Mouse (Mus musculus) MEL-GATA-1-ER (cell line): Measurements from ENCODE around the gene Gm5089.

ENCODE experiments used
- DNase-seq: peaks from one replicate; pipeline ENCODE4 v3.0.0-alpha.2; 2012; ENCODE audit warnings: low read depth; ENCODE audit errors: extremely low read depth

Gene Gm5089

GRCm38 (mm10) chr14:122450496-122451382 is at the start of gene Gm5089:
TSS of gene Gm5089 (minus strand) at chr14:122451115.
- no peak for DNase-seq

DNA sequence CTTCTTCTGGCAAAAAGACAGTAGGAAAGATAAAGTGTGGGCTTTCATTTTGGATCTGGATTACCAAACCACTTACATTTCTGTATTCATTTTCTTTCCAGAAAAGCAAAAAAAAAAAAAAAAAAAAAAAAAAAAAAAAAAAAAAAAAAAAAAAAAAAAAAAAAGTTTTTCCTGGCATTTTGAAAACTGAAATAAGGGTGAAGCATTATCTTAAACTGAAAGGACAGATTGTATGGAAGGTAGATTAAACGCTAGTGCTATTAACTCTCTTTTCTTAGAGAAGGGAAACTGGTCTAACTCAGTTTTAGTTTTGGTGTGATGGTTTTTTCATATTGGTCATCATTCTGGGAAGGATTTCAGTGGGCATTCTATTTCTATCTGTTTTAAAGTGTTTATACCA is 41.1 kb upstream of the Gm5089 start:
- DNase-seq: no peak

DNA sequence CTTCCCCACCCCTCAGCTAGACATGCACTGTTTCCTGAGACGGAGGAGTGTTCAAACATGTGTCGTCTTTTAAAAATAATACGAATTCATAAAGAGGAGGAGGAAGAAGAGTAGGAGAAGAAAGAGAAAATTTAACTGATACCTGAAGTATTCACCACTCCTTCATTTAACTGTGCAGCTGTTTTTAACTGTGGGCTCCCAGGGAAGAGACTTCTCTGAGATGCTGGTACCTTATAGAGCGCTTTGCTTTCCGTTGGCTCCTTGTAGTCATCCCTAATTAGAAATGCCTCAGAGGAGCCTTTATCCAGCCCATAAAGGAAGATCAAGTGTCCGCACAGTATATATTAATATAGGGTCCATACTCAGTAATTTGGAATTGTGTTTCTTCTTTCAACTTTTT is 40.6 kb upstream of the Gm5089 start:
- no peak for DNase-seq

DNA sequence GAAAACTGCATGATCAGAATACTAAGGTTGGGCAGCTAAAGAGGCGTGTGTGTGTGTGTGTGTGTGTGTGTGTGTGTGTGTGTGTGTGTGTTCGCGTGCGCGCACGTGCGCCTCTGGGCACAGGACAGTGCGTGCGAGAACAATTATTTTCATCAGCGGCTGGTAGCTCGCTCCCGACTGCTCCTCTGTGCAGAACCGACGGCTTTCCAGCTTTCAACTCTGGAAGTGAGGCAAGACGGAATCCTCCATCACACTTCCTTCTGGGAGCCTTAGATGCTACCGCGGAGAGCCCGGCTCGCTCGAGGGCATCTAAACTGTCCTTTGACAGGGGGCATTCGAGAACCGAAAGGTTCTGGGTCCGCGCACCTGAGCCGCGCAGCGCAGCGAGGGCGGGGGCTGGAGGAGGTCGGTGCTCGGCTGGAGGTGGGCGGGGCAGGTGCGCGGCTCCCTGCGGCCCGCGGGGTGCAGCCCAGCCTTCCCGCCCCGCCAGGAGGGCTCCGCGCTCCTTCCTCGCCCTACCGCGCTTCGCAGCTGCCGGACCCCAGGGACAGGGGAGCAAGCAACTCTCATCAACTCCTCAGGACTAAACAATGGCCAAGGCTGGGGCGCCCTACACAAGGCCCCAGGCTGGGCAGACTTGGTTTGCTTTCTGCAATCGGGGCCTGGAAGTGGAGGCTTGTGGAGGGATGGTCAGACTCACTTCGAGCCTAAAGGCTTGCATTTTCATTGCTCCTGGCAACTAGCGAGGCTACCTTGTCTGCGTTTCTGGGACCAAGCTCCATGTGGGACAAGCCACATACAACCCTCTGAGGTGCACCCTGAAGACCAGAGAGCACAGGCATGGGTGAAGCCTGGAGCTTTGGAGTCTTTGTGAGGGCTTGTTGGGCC is 39.8 kb upstream of the Gm5089 start, which contains the start of gene Gm10837:
Gm10837 (plus strand) TSS at position 146 of the 888 bp plus-strand sequence.
- DNase-seq: no peak

DNA sequence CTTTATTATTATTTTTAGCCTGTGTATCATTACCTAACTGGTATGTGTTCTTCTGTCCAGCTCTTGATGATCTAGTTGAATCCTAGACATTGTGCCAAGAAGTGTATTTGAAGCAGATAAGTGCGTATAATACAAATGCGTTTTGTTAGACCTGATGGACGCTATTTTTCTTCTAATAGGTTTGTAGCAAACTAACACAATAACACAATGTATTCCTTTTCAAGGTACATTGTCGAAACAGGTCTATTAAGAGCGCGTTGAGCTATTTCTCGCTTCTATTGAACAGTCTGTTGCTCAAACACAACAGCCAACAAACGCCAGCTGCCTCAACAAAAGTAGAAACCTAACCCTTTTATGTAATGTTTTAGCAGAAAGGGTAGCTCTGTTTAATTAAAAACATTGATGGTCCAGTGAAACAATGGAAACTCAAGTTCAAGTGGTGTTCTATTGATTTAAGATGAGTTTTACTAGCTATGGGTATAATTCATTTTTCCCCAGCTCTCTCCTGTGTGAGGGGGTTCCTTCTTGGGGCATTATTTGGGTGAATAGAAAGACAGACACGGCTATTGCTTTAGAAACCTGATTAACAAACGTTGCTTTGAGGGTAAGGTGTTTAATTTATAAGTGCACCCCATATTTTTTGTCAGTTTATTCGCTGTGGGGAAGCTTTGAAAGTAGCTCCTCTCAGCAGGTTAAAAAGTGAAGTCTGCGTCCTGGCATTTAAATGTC is 38.9 kb upstream of the Gm5089 start:
- DNase-seq: no peak

DNA sequence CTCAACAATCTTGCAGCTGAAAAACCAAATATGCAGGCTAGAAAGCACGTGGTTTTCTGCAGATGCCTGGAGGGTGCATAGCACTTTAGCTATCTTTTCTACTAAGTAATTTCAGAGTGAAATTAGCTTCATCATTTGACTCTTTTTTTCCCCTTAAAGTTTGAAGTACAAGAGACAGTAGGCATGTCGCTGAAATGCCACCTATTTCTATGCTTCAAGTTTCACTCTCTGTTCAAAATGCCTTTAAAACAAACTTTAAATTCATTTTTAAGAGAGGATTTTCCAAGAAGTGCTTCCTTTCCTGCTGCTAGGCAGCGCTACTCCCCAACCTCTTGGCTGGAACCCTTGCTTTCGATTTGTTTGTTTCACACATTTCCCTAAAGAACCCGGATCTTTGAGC is 38.1 kb upstream of the Gm5089 start:
- no peak for DNase-seq

- no peak for DNase-seq
Observed at GRCm38 (mm10) chr14:122487366-122487765, 36.5 kb upstream of the Gm5089 start.

DNA sequence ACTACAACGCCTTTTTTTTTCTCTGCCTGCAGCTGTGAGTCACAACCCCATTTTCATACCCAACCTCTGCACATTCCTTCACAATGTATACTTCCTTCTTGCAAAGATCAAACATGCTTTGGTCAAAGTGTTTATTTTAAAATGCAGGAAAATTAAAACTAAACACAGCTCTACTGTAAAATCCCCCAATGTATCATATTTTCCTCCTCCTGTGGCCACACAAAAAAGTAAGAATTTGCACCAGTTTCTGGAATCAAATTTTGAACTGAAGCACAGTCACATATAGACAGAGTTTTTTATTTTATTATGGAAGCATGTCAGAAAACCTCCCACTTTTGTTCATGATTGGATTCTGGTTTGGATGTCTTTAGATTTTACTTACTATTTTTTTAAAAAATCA is 35.7 kb upstream of the Gm5089 start:
- no peak for DNase-seq

DNA sequence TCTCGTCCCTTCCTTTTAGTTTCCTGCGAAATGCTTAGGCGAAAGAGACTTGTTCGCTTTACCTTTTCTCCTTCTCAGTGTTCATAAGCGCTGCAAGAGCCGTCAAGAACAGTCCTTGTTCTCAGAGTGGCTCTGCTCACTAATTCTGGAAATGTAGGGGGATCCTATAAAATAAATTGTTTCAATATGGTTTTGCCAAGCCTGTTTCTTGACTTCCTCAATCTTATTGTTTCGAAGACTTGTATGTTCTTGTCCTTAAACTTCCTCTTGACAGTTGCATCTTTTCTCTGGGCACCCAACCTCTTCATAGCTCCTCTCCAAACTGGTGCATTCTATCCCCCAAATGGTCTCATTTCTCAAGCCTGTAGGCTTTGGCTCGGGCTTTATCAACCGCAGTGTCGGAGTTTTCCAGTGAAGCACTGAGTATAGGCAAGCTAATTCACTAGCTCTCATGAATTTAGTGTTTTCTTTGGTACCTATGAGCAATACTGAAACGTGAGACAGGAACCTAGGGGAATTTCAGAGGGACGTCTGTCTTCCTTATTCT is 34.8 kb upstream of the Gm5089 start:
- DNase-seq: no peak

- DNase-seq: no peak
Observed at GRCm38 (mm10) chr14:122484844-122485551, 34.1 kb upstream of the Gm5089 start.

GRCm38 (mm10) chr14:122484458-122484843 is 33.5 kb upstream of the Gm5089 start:
- no peak for DNase-seq

DNA sequence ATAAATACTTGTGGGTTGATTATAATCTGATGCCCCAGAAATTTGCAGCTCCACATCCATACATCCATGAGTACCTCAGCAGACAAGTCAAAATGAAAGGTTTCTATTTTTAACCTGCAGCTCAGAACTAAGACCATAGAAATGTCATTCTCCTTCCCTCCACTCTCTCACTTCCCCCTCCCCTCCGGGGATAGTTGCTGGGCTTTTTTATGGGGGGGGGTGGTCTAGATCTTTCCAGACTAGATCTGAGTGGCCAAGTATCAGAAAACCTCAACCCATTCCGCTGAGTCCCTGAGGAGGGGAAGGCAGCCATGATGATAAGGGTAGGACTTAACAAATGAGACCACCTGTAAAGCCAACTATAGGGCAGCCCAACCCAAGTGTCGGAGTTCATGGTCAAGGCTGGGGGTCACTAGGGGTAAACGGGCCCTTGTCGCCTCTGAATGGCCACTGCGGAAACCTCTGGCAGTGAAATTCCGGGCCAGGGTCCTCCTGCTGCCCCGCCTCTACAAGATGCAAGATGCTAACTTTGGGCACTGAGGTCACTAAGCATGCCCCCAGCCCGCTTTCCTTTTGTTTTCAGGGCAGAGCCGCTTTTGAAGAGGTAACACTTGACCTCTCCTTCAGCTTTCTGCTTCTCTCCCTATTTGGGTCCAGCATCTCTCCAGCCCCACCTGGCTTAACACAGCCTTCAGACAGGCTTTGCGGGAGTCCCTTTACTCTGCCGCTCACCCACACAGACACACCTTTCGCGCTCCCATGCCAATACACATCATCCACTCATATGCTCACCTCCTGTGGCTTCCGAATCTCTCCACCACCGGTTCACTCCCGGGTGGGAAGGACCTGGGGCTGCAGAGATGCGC is 32.9 kb upstream of the Gm5089 start:
- no peak for DNase-seq

DNA sequence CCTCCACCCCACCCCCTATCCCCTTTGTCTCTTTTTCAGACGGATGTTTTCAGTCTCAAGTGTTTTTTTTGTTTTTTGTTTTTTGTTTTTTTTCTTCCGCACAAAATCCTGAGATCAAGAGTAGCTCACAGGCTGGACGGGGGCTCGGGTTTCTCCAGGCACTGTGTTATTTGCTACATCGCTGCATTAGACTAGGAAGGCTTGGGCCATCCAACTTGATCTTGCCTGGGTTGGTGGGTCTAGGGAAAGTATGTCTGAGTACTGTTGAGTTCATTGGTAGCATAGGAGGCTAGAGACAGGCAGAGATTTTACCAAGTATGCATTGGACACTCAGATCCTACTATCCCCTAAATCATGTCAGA is 32.1 kb upstream of the Gm5089 start:
- DNase-seq: no peak

GRCm38 (mm10) chr14:122482081-122483023 is 31.4 kb upstream of the Gm5089 start:
- DNase-seq: no peak

DNA sequence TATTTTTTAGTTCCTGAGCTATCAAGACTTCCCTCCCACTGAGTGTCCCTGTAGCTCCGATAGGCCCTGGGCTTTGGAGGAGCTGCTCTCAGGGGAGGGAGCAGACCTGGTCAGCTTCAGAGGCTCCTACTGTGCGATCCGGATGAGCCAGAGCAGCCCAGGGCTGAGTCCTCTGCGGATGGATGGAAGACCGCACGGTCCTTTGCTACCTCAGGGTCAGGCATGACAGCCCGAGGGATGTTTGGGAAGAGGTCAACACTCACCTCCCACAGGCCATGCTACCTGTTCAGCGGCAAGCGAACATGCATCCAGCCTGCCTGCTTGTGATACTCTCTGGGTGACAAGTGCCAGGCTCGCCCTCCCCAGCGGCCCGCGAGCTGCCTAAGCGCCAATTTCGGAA is 30.3 kb upstream of the Gm5089 start:
- DNase-seq: no peak

DNA sequence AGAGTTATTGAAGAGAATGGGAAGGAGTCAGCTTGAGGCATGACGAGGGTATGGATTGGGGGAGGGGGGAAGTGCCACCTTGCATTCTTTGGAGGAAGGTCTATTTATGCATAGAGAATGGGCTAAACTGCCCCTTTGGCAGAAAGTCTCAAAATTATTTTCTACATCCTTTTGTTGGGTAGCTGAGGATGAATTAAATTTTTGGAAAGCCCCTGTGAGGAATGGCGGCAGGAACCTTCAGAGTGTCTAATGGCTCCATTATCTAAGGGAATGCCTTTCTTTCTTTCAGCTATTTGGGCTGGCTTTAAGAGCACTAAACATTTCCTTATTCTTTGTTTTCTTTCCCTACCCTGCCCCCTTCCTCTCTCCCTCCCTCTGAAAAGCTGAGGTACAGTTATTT is 29.4 kb upstream of the Gm5089 start:
- no peak for DNase-seq

DNA sequence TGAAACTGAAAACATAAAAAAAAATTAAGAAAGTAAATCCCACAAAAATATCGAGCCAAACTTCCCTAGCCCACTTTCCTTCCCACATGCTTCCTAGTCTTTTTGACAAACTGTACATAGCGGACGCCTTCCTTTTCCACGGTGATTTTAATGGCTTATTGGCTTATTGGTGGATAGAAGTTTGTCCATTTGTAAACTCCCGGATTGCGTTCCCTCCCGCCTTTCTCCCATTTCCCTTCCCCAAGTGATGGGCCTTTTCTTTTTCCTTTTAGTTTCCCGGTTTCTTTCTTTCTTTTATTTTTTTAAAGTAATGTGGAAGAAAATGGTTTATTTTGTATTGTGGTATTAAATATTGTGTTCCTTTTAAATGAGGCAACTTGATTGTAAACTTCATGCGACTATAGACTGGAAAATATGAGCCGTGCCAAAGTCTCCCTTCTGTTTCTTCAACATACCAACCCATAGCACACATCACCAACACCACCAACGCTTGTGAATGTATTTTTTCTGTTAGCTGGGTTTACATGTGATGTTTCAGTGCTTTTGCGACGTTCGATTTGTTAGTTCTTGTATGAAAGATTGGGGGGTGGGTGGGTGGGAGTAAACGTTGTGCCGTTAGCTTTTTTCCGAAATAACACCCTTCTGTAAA is 28.7 kb upstream of the Gm5089 start:
- no peak for DNase-seq

DNA sequence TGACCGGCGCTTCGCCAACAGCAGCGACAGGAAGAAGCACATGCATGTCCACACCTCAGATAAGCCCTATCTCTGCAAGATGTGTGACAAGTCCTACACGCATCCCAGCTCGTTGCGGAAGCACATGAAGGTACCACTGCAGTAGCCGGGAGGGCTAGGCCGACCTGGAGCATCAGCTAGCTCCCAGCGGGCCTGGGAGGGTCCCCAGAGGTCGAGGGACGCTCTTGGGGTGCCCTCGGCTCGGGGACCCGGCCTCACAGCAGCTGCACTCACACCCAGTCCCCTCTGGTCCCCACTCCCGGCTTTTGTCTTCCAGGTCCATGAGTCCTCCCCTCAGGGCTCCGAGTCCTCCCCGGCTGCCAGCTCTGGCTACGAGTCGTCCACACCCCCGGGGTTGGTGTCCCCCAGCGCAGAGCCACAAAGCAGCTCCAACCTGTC is 27.7 kb upstream of the Gm5089 start:
- DNase-seq: no peak
